Mouse (Mus musculus) spleen, adult 2 months (tissue): ENCODE data around the gene Clec4b1. TPM values are rescaled to one million over a fixed set of nuclear protein-coding genes. Genes with fewer than 3 reads are reported as not detected.
"Not testable (repeated sequence)": the region's sequence is repeated elsewhere in the genome, so short reads cannot be mapped to it uniquely, and the experiment has no call there.

Experiments used
- DNase-seq, 2 experiments: peaks; one replicate each; pipeline versions ENCODE4 v3.0.0 to v3.0.0-alpha.2; 2012 to 2021; ENCODE audit warnings: low spot score in 2 of 2, low read depth in 1 of 2
- H3K27ac ChIP-seq: fragments of 200-500 bp; 2 replicates; pipeline ENCODE4 v1.5.1; 2012; ENCODE audit warnings: low read length, inconsistent platforms; ENCODE audit not compliant: insufficient read depth
- H3K27me3 ChIP-seq: fragments of 200-500 bp; 2 replicates; pipeline ENCODE4 v1.6.1; 2012; ENCODE audit warnings: mild to moderate bottlenecking, moderate library complexity, low read length, inconsistent platforms; ENCODE audit not compliant: control insufficient read depth, insufficient read depth
- H3K36me3 ChIP-seq: fragments of 200-500 bp; 2 replicates; pipeline ENCODE4 v1.6.1; 2012; ENCODE audit warnings: mild to moderate bottlenecking, low read length, inconsistent platforms; ENCODE audit not compliant: control insufficient read depth, insufficient read depth
- H3K4me1 ChIP-seq: fragments of 200-500 bp; 2 replicates; pipeline ENCODE4 v1.6.1; 2011; ENCODE audit warnings: inconsistent platforms; ENCODE audit not compliant: control insufficient read depth, insufficient read depth, insufficient read length
- H3K4me3 ChIP-seq: fragments of 200-500 bp; 2 replicates; pipeline ENCODE4 v1.5.1; 2011; ENCODE audit warnings: mild to moderate bottlenecking, inconsistent platforms; ENCODE audit not compliant: insufficient read depth, insufficient read length; ENCODE audit errors: extremely low read depth
- CTCF ChIP-seq: fragments of 200-500 bp; IDR thresholded peaks from 2 replicates; pipeline ENCODE4 v1.5.1; 2011; ENCODE audit warnings: mild to moderate bottlenecking, inconsistent platforms; ENCODE audit not compliant: insufficient read depth, insufficient read length, insufficient replicate concordance; ENCODE audit errors: extremely low read depth
- POLR2A ChIP-seq: fragments of 200-500 bp; IDR thresholded peaks from 2 replicates; pipeline ENCODE4 v1.6.1; 2011; ENCODE audit warnings: low read depth, low read length, inconsistent platforms
- WGBS: fragments of 180-500 bp; shearing (Covaris S2); methylation state at CpG from one replicate; pipeline ENCODE4 v1.1.7; 2018; 5-methylcytosine and 5-hydroxymethylcytosine counted together
- polyA plus RNA-seq: library from polyadenylated mRNA; depleted of rRNA; stranded (reverse); fragments of >200 nt; gene quantifications from 2 replicates; pipeline ENCODE4 v1.2.3, GENCODE M21; 2012; rRNA removed

Gene Clec4b1
- 1.3 and 2.2 TPM in 2 replicates for polyA plus RNA-seq

DNA sequence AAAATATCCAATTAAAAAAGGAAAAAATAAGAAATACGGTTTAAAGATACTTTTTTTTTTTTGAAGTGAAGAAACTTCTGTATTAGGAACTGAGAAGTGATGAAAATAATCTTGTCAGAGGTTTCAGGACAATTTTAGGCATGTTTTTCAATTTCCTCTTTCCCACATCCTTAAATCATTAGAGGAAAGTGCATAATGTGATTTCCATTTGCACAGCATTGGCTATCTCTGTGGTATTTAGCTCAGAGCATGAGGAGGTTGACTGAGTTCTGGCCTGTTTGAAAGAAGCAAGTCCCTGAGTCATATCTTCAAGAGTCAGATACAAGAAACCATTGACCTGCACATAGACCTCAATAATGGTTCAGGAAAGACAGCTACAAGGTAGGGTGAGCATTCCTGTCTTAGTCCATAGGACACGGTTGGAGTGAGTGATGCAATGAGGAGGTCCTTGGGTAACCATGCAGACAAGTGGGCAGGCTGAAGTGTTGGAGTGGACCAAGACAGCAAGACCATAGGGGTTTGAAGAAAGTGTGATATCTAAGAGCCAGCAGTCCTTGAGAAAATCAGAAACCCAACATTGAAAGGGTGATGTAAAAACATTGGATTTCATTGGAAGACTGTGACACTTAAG is at the start of gene Clec4b1:
Gene Clec4b1 (plus strand): TSS at position 221 of the 631 bp plus-strand sequence.
- Histone ChIP-seq H3K27me3 (no peaks in the 10 kb centered on the region), H3K36me3 (no peaks in the 10 kb centered on the region), H3K4me1 (no peaks in the 10 kb centered on the region), H3K4me3 (no peak within 1 kb of the TSS), H3K27ac (no peak within 1 kb of the TSS)
- TF ChIP-seq POLR2A (no peak), CTCF (no peak)
- no peak for DNase-seq
- WGBS: 77% methylated on average over 2 of the region's 2 CpGs

DNA sequence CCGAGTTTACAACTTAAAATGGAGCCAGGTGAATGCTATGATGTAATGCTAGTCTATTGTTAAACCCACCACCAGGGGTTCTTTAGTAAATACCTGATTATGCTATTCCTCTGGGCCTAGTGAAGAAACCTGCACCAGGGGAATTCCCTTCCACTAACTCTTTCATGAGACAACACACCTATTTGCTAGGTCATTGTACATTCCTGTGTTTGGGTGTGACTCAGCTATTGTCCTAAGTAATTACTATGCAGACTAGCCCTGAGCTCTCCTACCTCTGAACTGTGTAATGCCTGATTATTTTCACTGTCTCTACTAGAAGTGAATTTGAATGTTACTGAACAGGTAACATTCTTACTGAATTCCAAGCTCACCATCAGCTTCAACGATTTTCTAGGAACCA is 45.1 kb upstream of the Clec4b1 start:
- not testable (repeated sequence) for H3K4me3 ChIP-seq, H3K36me3 ChIP-seq, H3K4me1 ChIP-seq, DNase-seq, H3K27ac ChIP-seq, H3K27me3 ChIP-seq
- 80% methylated on average over 2 of the region's 2 CpGs for WGBS

GRCm38 (mm10) chr6:123005591-123005990 is 44.2 kb upstream of the Clec4b1 start:
- H3K4me3 ChIP-seq: no peak overlapping the region
- WGBS: 56% methylated on average over 1 of the region's 1 CpGs
- H3K4me1 ChIP-seq: no peaks in the 10 kb centered on the region
- DNase-seq: peak in 1 of 2 experiments; percentile 13
- H3K27me3 ChIP-seq: no peaks in the 10 kb centered on the region
- TF ChIP-seq CTCF: no peak
- no peak for TF ChIP-seq POLR2A
- H3K36me3 ChIP-seq: no peaks in the 10 kb centered on the region
- H3K27ac ChIP-seq: no peak overlapping the region

DNA sequence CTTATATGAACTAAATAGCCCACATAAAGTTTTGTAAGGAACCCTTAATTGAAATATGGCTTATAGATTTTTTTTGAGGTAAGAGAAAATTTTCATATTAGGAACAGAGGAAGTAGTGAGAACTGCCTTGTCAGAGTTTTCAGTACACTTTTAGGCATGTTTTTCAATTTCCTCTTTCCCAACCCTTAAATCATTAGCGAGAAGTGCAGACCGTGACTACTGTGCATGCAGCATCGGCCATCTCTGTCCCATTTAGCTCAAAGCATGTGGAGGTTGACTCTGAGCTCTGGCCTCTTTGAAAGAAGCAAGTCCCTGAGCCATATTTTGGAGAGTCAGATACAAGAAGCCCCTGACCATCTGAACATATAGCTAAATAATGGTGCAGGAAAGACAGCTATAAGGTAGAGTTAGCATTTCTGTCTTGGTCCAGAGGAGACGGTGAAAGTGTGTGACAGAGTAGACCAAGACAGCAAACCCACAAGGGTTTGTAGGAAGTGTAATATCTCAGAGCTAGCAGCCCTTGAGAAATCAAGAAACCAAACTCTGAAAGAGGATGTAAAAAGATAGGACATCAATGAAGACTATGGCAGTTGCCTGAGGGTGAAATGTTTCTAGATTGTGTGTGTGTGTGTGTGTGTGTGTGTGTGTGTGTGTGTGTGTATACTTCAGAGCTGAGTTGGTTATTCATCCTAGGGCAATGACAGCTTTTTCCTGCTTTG is 45.5 kb downstream of the Clec4b1 start:
- DNase-seq: no peak
- Histone ChIP-seq H3K4me3 (no peak overlapping the region), H3K27me3 (no peaks in the 10 kb centered on the region), H3K36me3 (no peaks in the 10 kb centered on the region), H3K4me1 (no peaks in the 10 kb centered on the region), H3K27ac (no peak overlapping the region)
- 26% methylated on average over 4 of the region's 4 CpGs for WGBS
- no peak for TF ChIP-seq CTCF
- TF ChIP-seq POLR2A: no peak

DNA sequence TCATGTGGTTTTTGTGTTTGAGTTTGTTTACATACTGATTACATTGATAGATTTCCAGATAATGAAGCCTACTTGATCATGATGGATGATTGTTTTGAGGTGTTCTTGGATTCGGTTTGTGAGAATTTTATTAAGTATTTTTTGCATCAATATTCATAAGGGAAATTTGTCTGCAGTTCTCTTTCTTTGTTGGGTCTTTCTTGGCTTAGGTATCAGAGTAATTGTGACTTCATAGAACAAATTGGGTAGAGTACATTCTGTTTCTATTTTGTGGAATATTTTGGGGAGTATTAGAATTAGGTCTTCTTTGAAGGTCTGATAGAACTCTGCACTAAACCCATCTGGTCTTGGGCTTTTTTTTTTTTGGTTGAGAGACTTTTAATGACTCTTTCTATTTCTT is 56.4 kb downstream of the Clec4b1 start, which contains the start of gene Clec4a2:
Gene Clec4a2 (plus strand): TSS at position 301 of the 400 bp plus-strand sequence.
- 72% methylated on average over 1 of the region's 1 CpGs for WGBS
- not testable (repeated sequence) for DNase-seq, H3K4me3 ChIP-seq, H3K36me3 ChIP-seq, H3K27me3 ChIP-seq, H3K4me1 ChIP-seq, H3K27ac ChIP-seq

Other genes starting within 250 kb of the Clec4b1 start
- 17.8 and 18.5 TPM in 2 replicates for gene Slc2a3, start 248.3 kb upstream of the Clec4b1 start, polyA plus RNA-seq
- gene Foxj2, start 230.0 kb upstream of the Clec4b1 start, polyA plus RNA-seq: 14.8 and 16.7 TPM in 2 replicates
- gene C3ar1, start 193.8 kb upstream of the Clec4b1 start, polyA plus RNA-seq: 0.33 and 0.45 TPM in 2 replicates
- 7.1 and 7.4 TPM in 2 replicates for gene Necap1, start 175.5 kb upstream of the Clec4b1 start, polyA plus RNA-seq
- gene Clec4a1, start 128.1 kb upstream of the Clec4b1 start, polyA plus RNA-seq: 6.8 and 9.3 TPM in 2 replicates
- gene Clec4a3, start 97.4 kb upstream of the Clec4b1 start, polyA plus RNA-seq: 2.7 and 3.5 TPM in 2 replicates
- 0.66 and 0.81 TPM in 2 replicates for gene Clec4a4, start 59.6 kb upstream of the Clec4b1 start, polyA plus RNA-seq
- gene Clec4a2, start 56.5 kb downstream of the Clec4b1 start, polyA plus RNA-seq: 2.9 and 5.9 TPM in 2 replicates
- 0.12 and 0.36 TPM in 2 replicates for gene Clec4b2, start 122.9 kb downstream of the Clec4b1 start, polyA plus RNA-seq
- 10.5 and 18.2 TPM in 2 replicates for gene Clec4n, start 179.9 kb downstream of the Clec4b1 start, polyA plus RNA-seq
- 0.88 and 1.0 TPM in 2 replicates for gene Clec4d, start 212.1 kb downstream of the Clec4b1 start, polyA plus RNA-seq
- gene Clec4e, start 239.9 kb downstream of the Clec4b1 start, polyA plus RNA-seq: 0.23 and 0.33 TPM in 2 replicates